17 mouse cellular contexts compared by ENCODE assay signal in the genomic region with DNA sequence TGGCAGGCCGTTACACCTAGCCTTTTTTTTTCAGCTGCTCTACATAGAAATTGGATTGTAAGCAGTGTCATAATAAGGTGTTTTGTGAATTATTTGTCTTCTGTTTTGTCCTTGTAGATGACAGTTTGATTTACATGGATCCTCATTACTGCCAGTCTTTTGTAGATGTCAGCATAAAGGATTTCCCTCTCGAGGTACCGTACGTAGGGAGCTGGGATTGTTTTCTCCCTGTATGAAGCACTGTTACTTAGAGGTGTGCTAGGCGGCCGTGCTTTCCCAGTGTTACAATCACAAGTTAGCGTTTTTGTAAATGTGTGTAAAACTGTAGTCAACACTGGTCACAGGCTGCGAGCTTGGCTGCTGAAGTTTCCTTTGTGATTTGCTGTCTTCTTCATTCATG.
"Had no signal": no experiment of that assay in that cellular context is flagged by ENCODE, and none has a peak within 500 bp of the region (broad histone marks: within the 10 kb centered on the region; RNA-seq: fewer than 3 reads in every experiment).

No protein-coding gene starts in this region.

- H3K27ac ChIP-seq: lung, embryonic 15.5 days; macrophage; midbrain, embryonic 13.5 days; midbrain, embryonic 15.5 days; neural tube, embryonic 12.5 days; stomach, embryonic 15.5 days; stomach, postnatal 0 days had no signal

- H3K9me3 ChIP-seq: lung, embryonic 15.5 days; midbrain, embryonic 15.5 days; neural tube, embryonic 12.5 days; stomach, embryonic 15.5 days had no signal

- H3K4me2 ChIP-seq: lung, embryonic 15.5 days; midbrain, embryonic 11.5 days; midbrain, embryonic 13.5 days; midbrain, embryonic 15.5 days; neural tube, embryonic 12.5 days; stomach, embryonic 15.5 days had no signal

- H3K36me3 ChIP-seq: lung, embryonic 15.5 days; midbrain, embryonic 15.5 days had no signal

- H3K4me1 ChIP-seq: lung, embryonic 15.5 days; midbrain, embryonic 13.5 days; midbrain, embryonic 15.5 days; neural tube, embryonic 12.5 days; stomach, embryonic 15.5 days had no signal

- DNase-seq: lung, adult 2 months; lung, postnatal 14 days; lung, postnatal 36 days; right cerebral cortex, postnatal 14 days; thymus, adult 2 months; thymus, postnatal 25 days; thymus, postnatal 4 days had no signal

- H3K9ac ChIP-seq: lung, embryonic 15.5 days; midbrain, embryonic 13.5 days; midbrain, embryonic 15.5 days; neural tube, embryonic 12.5 days; stomach, embryonic 15.5 days had no signal

- H3K27me3 ChIP-seq: lung, embryonic 15.5 days; megakaryocyte, embryonic 14.5 days; midbrain, embryonic 13.5 days; midbrain, embryonic 15.5 days; neural tube, embryonic 12.5 days; stomach, embryonic 15.5 days had no signal

- H3K4me3 ChIP-seq: lung, embryonic 15.5 days; megakaryocyte, embryonic 14.5 days; midbrain, embryonic 13.5 days; midbrain, embryonic 15.5 days; neural tube, embryonic 12.5 days; stomach, embryonic 15.5 days had no signal

- ATAC-seq: lung, postnatal 0 days; midbrain, embryonic 13.5 days; midbrain, embryonic 15.5 days had no signal
